Mouse (Mus musculus) urinary bladder, postnatal 14 days (tissue): ENCODE data around the gene Snrnp70.
"Not testable (repeated sequence)": the region's sequence is repeated elsewhere in the genome, so short reads cannot be mapped to it uniquely, and the experiment has no call there.

ENCODE experiments used
- DNase-seq: peaks from one replicate; pipeline ENCODE4 v3.0.0; 2021; ENCODE audit warnings: low spot score

Snrnp70 gene

DNA sequence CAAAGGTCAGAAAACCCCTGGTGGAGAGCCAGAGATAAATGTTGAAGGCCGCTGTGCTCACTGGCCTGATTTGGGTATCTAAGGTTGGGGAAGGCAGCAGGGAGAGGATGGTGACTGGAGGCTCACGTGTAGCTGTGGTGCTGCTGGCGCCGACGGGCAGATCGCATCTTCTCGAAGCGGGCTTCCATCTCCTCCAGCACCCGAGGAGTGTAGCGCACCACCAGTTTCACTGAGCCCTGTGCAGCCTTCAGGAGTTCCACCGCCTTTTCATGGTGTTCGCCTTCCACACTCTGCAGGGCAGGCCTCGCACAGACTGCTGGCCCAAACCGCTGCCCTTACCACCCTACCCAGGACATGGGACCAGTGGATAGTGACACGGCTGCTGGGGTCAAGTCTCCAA, 27.4 kb downstream of the Snrnp70 start:
- no peak for DNase-seq

DNA sequence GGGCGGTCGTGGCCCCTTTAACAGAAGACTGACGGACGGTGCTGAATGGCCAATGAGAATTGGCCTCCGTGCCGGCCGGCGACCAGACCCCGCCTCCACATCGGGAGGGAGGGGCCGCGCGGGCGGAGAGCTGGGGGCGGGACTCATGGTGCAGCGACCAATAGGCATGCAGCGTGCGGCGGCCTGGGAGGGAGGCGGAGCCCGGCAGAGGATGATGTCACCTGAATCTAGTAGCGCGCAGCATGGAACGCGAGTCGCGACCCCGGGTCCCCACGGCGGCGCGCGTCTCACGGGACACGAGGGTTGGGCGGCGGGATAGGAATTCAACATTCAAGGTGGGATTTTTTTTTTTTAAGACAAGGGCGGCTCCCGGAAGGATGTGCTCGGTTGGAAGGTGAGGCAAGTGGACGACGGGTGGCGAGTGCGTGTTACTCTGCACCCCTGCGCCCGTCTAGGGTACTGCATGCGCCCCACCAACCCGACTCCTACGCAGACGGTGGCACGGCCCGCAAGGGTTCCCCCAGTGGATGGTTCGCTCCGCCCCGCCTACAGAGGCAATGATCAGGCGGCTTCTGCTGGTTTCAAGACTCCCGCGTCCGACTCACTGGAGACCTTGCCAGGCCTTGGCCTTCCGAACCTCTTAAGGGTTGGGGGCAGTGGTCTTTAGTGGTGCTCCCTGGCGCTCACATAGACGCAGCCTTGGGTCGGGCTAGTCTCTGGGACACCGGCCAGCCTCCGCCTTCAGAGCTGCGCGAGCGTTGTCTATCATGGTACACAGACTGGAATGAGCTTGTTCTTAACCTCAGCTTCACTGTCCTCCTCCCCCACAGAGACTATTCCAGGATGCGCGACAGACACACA, 28.3 kb downstream of the Snrnp70 start:
- DNase-seq: peak; percentile 97

DNA sequence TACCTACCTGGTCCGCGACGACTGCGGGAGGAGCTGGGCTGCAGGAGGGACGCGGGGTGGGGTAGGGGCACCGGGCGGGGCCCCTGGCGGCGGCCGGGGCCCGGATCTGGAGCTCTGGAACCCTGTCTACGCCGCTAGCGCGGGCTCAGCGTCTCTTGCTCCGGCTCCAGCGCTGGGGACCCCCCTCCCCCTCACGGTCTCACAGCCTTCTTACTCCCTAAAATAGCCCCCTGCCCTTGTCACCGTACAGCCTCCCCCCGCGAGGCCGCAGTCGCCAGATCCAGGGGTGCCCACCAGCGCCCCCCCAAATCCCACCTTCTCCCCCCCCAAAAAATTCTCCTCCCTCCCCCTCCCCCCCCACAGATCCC, 28.9 kb downstream of the Snrnp70 start, which contains the start of gene Ppfia3:
Ppfia3 (minus strand) TSS at position 368 of the 368 bp plus-strand sequence.
- DNase-seq: no peak

DNA sequence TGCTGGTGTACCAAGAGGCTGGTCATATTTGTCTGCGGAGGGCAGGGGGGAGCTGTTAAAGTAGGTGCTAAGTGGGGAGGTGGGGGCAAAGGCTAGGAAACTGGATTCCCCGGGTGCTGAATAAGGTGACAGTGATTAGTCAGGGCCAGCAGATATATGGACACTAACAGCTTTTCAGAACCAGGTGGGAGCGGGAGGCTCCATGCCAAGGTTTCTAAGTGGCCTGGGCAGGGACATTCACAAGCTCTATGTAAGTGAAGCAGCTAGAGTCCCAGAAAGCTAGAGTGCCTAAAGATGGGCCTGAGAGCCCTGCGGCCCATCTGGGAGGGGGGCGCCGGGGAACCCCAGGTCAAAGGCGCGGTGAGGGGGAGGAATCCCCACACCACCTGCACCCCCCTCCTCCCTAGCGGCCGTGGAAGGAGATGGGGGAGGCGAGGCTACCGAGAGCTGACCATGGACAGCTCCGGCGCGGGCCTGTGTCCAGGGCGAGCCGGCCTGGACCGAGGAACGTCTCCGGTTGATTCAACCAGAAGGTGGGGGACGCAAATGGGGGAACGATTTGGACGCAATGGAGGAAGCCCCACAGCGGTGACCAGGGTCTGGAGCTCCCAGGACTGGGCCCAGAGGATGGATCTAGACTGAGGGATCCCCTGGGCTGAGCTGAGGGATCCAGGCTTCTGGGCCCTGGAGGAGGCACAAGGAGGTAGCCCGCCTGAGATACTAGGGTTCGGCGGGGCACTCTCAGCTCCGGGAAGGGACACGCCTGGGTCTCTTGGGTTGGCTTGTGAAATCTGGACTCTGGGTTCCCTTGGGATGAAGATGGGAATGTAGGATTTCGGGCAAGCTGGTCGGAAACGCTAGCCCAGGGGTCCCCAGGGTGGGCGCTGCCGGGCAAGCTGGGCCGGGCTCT, 29.5 kb downstream of the Snrnp70 start:
- peak; percentile 60 for DNase-seq

DNA sequence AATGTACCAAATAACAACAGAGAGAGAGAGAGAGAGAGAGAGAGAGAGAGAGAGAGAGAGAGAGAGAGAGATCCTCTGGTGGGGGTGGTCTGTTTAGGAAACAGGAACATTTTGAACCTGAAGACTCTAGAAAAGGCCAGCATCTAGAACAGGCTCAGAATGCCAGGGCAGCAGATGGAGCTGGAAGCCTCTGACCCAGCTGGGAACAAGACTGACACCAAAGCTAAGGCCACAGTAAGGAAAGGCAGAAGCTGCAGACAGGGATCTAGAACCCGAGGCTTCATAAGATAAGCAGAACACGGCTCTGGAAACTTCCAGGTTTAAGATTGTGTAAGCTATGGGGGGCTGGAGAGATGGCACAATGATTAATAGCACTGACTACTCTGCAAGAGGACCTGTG, 31.6 kb downstream of the Snrnp70 start:
- DNase-seq: no peak

DNA sequence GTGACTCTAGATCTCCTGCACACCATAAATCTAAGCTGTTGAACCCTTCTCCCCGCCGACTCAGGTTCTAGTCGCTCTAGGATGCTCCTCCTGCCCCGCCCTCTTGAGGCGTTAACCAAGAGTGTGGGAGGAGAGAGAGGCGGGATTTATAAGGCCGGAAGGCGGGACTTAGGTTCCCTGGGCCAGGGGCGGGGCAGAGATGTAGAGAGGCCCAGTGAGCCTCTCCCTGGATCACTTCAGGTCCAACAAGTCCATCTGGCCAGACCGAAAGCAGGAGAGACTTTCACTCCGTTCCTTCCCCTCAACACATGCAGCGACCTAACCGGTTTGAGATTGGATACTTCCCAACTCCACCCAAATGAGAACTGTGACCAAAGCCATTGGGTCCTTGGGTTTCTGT, 32.7 kb downstream of the Snrnp70 start:
- DNase-seq: peak; percentile 86

DNA sequence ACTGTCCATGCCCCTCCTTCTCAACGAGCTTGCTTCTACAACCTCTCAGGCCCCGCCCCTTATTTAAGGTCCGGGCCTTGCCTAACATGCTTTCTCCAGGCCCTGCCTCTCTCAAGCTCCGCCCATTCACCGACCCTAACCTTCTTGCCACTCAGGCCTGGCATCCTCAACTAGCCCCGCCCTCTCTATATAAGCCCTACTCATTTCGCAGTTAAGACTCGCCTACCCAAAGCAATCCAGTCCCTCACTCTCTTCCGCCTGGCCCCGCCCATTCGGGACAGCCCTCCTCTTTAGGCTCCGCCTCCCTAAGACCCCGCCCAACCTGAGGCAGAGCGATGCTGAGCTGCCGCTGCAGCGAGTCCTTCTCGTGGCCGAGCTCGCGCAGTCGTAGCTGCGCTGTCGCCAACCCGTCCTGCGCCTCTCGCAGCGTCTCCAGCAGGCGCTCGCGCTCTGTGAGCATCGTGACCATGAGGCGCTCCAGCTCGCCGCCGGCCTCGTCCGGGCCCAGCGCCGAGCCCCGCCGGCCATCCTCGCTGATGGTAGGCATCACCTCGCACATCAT, 34.2 kb downstream of the Snrnp70 start:
- peak; percentile 82 for DNase-seq

DNA sequence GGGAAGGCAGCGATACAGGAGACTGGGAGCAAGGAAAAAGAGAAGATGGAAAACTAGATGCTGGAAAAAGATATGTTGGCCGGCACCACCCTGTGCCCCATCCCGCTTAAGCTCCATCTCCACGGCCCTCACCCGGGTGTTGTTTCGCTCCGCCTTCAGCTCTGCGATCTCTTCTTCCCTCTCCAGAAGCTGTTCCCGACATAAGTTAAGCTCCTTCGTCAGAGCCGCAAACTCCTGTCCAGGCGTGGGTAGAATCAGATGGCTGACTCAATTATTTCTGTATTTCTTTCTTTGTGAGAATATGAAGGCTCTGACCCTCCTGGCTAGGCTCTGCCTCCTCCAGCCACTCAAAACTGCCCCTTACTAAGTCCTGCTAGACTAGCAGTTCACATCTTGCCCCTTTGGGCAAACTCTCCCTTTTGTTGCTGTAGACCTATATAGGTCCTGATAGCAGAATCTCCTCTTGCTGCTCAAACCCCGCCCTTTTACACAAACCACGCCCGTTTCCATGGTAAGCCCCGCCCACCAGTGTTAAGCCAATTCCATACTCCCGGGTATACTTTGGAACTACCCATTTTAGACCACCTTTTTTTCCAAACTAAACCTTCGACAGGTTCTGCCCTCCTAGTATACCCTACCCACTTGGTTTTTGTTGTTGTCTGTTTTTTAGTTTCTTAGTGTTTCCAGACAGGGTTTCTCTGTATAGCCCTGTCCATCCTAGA, 35.0 kb downstream of the Snrnp70 start:
- no peak for DNase-seq

DNA sequence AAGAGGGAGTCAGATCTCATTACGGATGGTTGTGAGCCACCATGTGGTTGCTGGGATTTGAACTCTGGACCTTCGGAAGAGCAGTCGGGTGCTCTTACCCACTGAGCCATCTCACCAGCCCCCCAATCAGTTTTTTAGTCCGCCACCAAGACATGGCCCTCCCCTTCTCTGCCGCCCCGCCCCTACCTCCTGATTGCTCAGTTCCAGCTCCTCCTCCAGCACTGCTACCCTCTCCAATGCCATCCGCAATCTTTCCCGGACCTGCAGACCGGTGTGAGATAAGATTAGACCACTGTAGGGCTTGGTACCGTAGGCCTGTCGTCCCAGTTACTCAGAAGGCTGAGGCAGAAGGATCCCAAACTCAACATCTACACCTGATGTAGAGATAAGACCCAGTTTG, 36.5 kb downstream of the Snrnp70 start:
- not testable (repeated sequence) for DNase-seq

DNA sequence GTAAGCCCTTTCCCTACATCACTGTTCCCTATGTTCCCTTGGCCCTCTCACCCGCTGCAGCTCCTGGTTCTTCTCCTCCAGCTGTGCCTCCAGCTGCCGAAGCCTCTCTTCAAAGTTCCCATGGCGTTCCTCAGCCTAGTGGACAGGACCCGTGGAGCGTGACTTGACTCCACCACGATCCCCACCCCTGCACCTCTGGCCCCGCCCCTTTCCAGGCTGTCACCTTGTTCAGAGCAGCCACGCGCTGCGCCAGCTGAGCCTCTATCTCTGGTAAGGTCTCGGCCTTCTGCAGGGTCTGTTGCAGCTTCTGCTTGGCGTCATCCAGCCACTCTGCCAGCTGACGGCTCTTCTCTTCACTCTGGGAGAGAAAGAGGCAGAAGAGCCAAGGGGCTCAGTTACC, 39.5 kb downstream of the Snrnp70 start:
- DNase-seq: no peak

DNA sequence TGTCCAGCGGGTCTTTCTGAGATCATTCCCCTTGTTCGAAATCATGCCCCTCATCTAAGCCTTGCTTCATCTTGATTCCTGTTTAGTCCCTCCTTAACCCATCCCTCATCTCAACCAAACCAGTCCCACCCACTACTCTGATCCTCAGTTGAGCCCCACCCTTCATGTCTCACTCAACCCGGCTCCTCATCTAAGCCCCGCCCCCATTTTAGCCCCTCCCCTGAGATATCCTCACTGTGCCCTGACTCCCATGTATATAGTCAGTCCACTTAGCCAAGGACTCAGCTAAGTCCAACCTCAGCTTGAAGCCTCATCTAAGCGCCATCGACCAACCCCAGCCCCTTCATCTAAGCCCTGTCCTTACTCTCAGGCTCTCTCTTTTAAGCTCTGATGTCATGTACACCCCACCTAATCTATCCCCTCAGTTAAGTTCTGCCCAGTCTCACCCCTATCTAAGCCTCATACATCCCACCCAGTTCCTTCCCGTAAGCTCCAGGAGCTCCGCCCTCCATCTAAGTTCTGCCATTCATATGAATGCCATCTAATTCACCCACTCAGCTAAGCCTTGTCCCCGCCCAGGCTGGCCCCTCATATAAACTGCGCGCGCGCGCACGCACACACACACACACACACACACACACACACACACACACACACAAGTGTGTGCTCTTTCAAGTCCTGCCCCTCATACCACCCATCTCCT, 40.1 kb downstream of the Snrnp70 start:
- DNase-seq: no peak

DNA sequence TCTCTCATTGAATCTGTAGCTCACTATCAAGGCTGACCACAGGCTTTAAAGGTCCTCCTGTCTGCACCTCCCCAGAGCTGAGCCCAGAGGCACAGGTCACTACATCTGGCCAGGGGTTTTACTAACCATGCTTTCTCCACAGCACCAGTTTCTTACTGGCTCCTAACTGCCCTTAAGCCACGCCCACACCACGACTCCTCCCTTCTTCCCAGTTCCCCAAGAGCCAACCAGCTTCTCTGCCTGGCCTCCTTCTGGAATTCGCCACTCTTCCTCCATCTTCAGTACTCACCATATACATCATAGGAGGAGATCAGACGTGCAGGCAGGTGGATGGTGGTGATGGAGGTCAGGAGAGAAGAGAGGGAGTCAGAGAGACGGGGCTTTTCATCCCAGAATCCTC, 42.5 kb downstream of the Snrnp70 start:
- DNase-seq: no peak

DNA sequence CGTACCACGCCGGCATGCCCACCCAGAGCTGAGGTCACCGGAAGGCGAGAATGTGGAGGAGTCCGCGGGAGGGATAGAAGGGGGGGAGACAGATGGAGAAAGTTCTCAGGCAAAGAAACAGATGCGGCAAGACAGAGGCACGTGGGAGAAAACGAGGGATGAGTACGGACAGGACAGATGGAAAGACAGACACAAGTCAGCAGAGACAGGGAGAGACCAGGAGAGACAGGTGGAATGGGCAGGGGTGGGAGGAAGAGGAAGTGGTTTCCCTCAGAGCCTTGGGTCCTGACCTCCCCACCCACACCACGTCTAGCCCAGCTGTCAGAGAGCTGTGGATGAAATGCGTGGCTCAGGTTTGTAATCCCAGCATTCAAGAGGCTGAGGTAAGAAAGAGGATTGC, 48.6 kb downstream of the Snrnp70 start:
- no peak for DNase-seq

DNA sequence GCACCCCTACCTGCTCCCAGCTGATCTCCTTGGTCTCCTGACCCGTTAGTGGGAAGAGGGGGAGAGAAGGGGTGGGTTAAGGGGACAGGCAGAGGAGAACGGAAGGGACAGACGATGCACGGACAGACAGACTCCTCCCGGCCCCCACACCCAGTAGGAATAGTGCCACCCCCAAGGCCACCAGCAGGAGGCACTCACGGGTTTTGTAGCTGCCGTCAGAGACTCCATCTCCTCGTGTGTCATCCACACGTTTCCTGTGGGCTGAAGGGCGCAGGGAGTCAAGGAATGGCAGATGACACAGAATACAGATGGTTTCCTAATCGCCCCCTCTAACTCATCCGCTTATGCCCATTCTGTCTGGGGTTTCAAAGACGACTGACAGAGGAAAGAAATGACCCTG, 52.0 kb downstream of the Snrnp70 start:
- DNase-seq: no peak

DNA sequence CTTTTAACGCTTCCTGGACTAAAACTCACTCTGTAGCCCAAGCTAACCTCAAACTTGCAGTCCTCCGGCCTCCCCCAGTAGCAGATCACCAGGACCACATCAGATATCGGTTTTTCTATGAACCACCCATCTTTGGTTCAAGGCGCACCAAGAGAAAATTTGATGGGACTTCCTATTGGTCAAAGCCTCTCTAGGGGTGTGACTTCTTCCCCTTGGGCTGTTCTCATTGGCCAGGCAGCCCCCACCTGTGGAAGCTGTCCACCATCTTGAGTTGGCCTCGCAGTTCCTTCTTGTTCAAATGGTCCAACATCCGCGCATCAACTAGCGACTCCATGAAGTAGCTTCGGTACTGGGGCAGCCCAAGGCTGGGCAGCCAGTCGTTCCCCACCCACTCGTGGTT, 53.5 kb downstream of the Snrnp70 start:
- no peak for DNase-seq

DNA sequence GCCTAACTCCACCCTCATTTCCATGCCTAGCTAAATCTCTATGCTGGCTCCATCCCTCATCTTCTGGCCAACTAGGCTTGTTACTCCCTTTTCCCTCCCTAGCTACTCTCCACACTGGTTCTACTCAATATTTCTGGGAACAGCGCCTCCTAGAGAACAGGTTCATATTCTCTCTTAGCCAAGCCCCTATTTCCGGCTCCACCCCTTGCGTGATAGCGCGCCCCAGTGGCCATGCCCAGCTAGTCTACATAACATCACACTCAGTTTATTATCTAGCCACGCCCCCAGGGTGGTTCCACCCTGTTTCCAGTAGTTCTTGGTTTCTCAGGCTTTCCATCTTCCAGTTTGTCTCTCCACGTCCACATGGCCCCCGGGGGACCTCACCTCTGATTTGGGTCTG, 54.2 kb downstream of the Snrnp70 start:
- DNase-seq: peak; percentile 86

DNA sequence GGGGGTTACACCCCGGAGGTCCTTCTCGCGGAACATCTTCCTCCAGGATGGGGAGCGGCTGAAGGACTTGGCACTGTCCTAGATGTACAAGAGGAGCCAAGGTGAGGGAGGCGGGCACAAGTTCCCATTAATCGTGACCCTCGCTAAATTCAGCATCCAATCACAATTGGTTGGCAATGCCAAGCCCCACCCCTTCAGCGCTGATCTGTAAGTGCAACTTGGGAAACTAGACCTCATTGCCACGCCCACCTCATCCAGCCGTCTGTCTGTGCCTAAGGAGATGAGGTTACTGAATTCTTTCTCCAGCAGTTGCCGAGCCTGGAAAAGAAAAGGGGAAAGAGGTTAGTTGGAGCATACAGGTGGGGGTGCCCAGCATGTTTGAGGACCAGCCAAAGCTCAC, 54.9 kb downstream of the Snrnp70 start:
- DNase-seq: peak; percentile 71

DNA sequence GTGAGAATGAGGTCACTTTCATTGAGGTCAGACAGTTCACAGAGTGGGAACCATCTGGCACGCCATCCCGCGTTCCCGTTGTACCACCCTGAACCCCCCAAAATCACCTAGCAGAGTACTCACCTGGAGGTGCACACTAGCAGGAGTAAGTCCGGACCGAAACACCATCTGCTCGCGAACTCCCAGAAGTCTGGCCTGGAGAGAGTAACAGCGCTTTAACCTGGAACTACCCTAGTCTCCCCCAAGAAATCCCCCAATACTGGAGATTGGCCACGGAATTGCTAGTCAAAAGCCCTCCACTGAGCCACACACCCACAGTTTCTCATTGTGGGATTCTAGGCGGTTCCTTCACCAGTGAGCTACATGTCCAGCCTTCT, 55.5 kb downstream of the Snrnp70 start:
- DNase-seq: no peak

DNA sequence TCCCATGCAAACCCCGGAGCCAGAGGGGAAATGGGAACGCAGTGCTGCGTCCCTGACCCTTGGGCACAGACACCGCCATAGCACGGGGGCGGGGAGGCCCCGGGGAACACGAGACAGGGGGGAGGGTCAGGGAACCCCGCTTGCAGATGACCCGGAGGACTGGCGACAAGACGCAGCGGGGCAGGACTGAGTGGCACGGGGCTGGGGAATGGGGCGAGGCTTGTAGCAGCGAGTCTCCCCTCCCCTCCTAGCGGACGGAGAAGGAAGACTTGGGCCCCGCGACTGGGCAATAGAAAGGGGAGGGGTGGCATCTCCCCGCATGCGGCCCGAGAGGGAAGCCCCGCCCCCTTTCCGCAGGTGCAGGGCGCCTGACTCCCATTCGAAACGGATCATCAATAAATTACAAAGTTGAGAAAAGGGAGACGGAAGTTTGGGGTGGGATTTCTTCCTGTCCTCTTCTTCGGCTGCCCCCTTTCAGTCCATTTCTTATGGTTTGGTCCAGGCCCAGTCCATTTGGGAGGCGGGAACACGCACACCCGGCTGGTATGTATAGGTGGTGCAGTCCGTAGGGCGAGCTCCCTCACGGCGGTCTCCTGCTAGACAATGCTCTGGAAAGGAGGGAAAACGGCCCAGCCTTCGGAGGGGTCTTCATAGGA, 56.0 kb downstream of the Snrnp70 start:
- DNase-seq: peak; percentile 78

DNA sequence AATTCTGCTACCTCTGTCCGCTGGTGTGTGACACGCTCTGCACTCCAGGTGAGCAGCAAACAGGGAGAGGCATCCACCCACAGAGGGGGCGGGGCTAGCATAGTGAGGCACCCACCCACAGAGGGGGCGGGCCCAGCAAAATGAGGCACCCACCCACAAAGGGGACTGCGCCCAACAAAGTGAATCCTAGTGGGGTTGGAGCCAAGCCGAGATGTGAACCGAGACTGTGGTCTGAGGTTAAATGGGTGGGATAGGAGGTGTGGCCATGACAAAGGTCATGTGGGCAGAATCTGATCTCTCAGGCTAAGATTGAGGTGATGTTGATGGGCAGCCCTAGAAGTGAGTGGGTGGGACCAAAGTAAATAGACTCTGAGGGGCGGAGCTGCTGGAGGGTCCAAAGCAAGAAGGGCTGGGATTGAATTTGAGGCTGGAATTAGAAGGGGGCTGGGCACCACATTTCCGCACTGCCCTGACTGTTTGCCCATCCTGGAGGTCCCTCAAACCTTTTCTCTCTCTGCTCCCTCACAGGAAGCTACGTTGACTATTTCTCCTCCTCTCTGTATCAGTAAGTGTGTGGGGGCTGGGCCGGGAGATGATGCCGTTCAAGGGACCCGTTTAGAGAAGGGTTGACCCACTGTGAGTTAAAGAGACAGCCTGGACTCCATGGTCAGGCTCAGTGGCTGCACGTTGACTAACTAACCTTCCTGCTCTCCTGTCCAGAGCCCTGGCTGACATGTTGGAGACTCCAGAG, 57.2 kb downstream of the Snrnp70 start:
- peak; percentile 73 for DNase-seq
